Mouse (Mus musculus) adrenal gland, adult 18-20 months (tissue): ENCODE results near the gene Tet3. TPM values are rescaled to one million over a fixed set of nuclear protein-coding genes. Genes with fewer than 3 reads are reported as not detected.
A peak's percentile ranks its signal among the peaks of the same experiment; 100 is the strongest.

ENCODE experiments used
- DNase-seq, 2 experiments: peaks; one replicate each; pipeline ENCODE4 v3.0.0; 2021 to 2022; ENCODE audit warnings: low spot score in 2 of 2
- total RNA-seq, 2 experiments: library from RNA; stranded (reverse); gene quantifications; 1 replicate in 1 of 2; 2 replicates in 1 of 2; pipeline ENCODE4 v1.2.3; 2021

Tet3 gene
- total RNA-seq, 2 experiments from 2014 or later = 24.2 to 25.7 TPM

GRCm38 (mm10) chr6:83478628-83479027 lies 19.7 kb upstream of the Tet3 start:
- DNase-seq = no peak

- DNase-seq = no peak
Observed at GRCm38 (mm10) chr6:83478217-83478616, 19.3 kb upstream of the Tet3 start.

DNA sequence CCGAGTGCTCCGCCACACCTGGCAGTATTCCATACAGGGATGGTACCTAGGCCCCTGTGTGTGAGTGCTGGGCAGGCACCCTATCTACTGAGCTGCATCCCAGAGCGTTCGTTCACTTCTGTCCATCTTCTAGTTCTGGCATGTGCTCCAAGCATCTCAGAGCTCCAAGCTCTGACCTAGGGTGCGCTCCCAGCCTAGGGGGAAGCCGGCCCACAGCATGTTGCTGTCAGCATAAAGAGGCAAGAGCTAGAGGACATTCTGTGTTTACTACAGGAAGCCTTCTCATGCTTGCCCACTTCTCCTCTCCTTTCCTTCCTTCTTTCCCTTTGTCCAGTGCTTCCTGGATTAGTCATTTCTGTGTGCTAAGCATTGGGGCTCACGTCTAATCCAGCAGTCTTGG lies 16.5 kb upstream of the Tet3 start:
- DNase-seq = no peak

GRCm38 (mm10) chr6:83473240-83473639 lies 14.4 kb upstream of the Tet3 start:
- DNase-seq = peak; percentile 33 to 57

DNA sequence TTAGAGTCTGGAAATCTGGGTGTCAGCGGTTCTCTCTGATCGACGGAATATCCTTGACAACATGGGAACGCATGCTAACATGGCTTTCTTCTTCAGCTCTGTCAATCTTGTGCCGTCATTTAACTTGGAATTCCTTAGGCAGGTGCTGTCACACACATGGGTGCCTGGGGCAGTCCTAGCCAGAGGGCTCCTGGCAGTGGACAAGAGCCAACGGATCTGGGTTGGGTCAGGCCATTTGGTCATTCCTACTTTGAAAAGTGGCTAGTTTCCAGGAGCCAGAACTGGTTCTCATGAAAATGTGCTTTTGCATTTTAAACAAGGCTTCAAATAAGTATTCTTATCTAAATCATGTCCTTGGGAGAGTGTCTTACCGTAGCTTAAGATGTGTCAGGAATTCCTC lies 12.9 kb upstream of the Tet3 start:
- DNase-seq = no peak

DNA sequence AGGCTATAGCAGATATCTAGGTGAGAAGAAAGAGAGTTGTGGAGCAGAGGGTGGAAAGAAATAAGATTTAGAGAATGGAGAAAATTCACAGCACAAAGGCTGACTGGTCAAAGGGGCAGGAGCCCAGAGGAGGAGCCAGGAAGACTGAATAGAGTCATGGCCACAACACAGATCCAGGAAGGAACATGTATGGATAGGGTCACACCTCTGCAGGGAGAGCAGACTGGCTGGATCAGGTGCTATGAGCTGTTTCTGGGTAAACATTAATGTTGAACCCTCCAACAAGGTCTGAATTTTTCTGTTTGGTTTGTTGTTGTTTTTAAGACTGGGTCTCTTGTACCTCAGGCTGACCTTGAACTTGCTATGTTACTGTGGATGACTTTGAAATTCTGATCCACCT lies 5.1 kb upstream of the Tet3 start:
- no peak for DNase-seq

DNA sequence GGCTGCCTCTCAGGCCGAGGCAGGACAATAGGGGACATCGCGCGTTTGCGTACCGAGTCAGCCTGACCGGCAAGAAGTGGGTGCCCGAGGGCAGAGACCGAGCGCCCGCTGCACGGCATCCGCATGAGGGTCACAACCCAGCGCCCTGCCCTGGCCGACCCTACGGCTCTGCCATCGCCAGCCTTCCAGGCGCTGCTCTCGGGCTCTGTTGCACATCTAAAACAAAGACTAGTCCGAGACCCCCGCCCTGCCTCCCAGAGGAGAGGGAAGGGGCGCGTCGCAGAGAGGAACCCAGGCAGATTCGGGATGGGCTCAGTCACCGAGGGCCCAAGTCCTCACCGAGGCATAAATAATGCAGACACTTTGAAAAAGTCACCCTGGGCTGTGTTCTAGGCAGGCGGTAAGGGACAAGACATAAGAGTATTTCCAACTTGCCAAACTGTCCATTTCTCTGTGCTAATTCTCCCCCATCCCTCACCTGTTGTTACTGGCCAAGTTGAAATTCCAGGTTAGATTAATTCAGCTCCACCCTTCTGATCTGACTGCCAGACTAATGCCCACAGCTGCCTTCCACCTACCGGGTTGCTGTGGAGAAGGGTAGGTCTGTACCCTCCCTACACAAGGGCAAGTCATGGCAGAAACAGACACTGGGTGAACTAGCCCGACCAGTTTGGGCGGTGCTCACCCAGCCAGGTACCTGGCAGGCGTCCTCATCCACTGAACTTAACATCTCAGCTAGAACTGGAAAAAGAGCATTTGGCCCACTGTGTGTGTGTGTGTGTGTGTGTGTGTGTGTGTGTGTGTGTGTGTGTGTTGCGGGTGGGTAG lies 1.7 kb downstream of the Tet3 start:
- DNase-seq = no peak

GRCm38 (mm10) chr6:83456131-83456983 lies 2.5 kb downstream of the Tet3 start:
- DNase-seq = peak; percentile 79 to 80

GRCm38 (mm10) chr6:83455328-83456130 lies 3.4 kb downstream of the Tet3 start:
- no peak for DNase-seq

- DNase-seq = no peak
Observed at GRCm38 (mm10) chr6:83453706-83454105, 5.2 kb downstream of the Tet3 start.

GRCm38 (mm10) chr6:83450451-83451303 lies 8.2 kb downstream of the Tet3 start:
- no peak for DNase-seq

DNA sequence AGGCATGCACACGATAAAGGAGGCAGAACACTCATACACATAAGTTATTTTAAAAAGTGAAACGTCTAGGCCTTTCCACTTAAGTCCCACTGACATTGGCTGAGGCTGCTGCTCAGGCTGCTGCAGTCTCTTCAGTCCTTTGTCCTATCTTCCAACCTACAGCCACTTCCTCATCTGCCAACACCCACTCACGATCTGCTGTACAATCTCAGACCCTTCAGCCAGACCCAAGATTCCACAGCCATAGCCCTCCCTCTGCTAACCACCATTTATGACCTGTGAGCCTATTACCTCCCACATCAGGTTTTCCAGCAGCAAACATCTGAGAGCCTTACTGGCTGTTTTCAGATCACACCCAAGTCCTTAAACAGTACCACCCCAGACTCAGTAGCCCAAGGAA lies 9.4 kb downstream of the Tet3 start:
- no peak for DNase-seq

DNA sequence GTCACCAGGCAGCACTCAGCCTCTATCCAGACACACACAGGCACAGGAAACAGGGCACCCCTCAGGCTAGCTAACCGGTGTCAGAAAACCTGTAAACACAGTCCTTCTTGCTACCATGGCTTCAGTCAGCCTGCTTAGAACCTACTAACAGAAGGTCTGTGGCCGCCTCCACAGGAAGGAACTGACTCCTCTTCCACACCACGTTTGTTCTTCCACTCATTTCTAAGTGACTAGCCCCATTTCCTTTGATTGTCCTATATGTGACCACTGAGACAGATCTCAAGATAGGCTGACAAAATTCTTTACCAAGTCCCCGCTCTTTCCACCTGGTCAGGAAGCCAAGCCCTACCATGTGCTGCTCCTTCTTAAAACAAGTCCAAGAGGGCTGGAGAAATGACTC lies 10.0 kb downstream of the Tet3 start:
- DNase-seq = no peak

- DNase-seq = no peak
Observed at GRCm38 (mm10) chr6:83447031-83447430, 11.9 kb downstream of the Tet3 start.

GRCm38 (mm10) chr6:83445796-83446195 lies 13.1 kb downstream of the Tet3 start:
- no peak for DNase-seq

GRCm38 (mm10) chr6:83443441-83444340 lies 15.2 kb downstream of the Tet3 start:
- DNase-seq = peak in 1 of 2 experiments; percentile 57

GRCm38 (mm10) chr6:83442639-83443038 lies 16.2 kb downstream of the Tet3 start:
- peak in 1 of 2 experiments; percentile 37 for DNase-seq

DNA sequence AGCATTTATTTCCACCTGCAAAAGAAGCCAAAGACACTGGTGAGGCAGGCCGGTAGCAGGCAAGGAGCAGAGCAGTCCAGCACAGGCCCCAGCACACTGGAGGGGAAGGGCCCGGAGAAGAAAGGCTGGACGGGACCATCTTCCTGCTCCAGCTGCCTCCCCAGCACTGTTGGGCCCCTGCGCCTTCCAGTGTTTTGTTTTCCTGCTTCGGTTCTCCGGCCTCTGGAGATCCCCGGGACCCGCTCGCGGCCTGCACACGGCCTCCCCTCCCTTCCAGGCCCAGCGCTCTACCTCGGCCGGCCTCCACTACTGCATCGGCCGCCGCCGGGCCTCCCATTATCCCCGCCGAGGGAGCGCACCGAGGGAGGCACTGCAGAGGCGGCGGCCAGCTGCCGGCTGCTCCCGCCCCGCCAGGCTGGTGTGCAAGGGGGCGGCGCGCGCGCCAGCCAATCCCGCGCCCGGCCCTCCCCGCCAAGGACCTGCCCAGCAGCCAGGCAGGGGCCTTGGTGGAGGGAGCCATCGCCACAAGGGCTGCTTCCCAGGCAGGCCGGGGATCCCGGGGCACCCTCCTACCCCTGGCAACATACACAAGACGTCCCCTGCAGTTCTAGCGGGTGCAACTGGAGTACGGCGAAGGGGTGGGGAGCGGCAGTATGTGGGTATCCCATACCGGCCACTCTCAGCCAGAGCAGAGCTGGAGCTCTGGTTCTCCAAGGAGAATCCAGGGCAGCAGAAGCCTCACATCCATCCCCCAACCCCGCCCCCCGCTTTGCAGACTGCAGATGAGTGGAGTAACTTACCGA lies 17.4 kb downstream of the Tet3 start:
- DNase-seq = peak; percentile 88 to 92
